Mouse (Mus musculus): Measurements from ENCODE around the gene Ndufa1. TPM values are rescaled to one million over a fixed set of nuclear protein-coding genes. Genes with fewer than 3 reads are reported as not detected.
"Not testable (repeated sequence)": the region's sequence is repeated elsewhere in the genome, so short reads cannot be mapped to it uniquely, and the experiment has no call there.

Ndufa1 gene
- polyA plus RNA-seq, 1 experiment from 2014 or later = 235 TPM

DNA sequence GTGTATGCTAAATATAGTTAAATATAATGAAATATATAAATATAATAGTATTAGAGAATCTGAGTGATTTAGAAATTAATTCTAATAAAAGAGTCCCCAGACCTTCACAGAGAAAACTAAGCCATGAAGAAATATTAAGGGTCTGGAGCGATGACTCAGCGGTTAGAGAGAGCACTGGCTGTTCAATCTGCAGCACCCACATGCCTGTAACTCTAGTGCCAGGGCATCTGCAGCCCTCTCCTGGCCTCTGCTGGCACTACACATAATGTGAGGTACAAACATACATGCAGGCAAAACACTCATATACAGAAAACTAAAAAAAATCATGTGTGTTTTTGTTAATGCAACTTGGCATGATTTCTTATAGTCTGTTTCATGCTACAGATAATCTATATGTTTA, 46.0 kb downstream of the Ndufa1 start:
- H3K4me2 ChIP-seq = no peak overlapping the region
- 93% methylated on average over 2 of the region's 2 CpGs for WGBS (ENCODE audit: insufficient replicate concordance)
- no peaks in the 10 kb centered on the region for H3K27me3 ChIP-seq (replicated peaks)
- H3K9me3 ChIP-seq (replicated peaks) = no peaks in the 10 kb centered on the region
- no peaks in the 10 kb centered on the region for H3K4me1 ChIP-seq
- H3K9ac ChIP-seq = no peak overlapping the region
- H3K36me3 ChIP-seq = peaks cover 44% of the 10 kb centered on the region
- no peak overlapping the region for H3K4me3 ChIP-seq
- ATAC-seq = no peak
- H3K27ac ChIP-seq = no peak overlapping the region

DNA sequence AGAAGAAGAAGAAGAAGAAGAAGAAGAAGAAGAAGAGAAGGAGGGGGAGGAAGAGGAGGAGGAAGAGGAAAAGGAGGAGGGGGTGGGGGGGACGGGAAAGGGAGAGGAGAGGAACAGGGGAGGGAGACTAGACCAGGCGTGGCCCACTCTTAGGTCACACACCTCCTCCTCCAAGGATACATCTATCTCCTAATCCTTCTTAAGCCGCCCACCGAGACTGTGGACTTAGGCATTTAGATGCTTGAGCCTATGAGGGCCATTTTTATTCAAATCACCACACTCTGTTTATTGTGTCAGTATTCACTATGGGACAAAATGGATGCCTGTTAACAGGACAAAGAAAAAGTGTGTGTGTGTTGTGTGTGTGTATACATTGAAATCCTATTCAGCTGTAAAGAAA, 46.5 kb downstream of the Ndufa1 start:
- H3K9me3 ChIP-seq (replicated peaks); H3K27ac ChIP-seq; H3K27me3 ChIP-seq (replicated peaks); H3K4me3 ChIP-seq; H3K4me2 ChIP-seq; H3K4me1 ChIP-seq; H3K9ac ChIP-seq; ATAC-seq: not testable (repeated sequence)
- WGBS (ENCODE audit: insufficient replicate concordance) = 50% methylated on average over 2 of the region's 4 CpGs
- peaks cover 44% of the 10 kb centered on the region for H3K36me3 ChIP-seq

DNA sequence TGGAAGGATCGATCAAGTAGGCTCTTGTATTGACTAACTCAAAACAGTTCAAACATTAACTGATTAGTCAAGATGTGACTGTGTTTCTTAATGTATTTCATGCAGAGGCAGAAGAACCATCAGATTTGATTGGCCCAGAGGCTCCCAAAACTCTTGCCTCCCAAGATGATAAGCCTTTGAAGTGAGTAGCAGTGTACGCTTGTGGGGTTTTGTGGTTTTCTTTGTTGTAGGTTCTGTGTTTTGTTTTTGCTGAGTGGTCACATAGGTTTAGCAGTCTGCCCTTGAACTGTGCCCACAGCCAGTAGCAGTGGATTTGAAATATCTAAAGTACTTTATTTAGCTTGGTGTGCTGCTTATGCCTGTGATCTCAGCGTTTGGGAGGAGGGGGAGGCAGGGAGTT, 49.2 kb downstream of the Ndufa1 start:
- peaks cover 53% of the 10 kb centered on the region for H3K36me3 ChIP-seq
- WGBS (ENCODE audit: insufficient replicate concordance) = 76% methylated on average over 3 of the region's 3 CpGs
- no peak overlapping the region for H3K27ac ChIP-seq
- no peak for ATAC-seq
- H3K4me1 ChIP-seq = no peaks in the 10 kb centered on the region
- no peaks in the 10 kb centered on the region for H3K27me3 ChIP-seq (replicated peaks)
- H3K9ac ChIP-seq = no peak overlapping the region
- H3K4me3 ChIP-seq = no peak overlapping the region
- no peak overlapping the region for H3K4me2 ChIP-seq
- no peaks in the 10 kb centered on the region for H3K9me3 ChIP-seq (replicated peaks)

Other genes with a start within 250 kb of the Ndufa1 start
- gene Sept6, start 199.4 kb downstream of the Ndufa1 start, polyA plus RNA-seq (2016; fragmentation: Nextera tagmentation; extraction: Ambion mirVana) = 6.1 and 6.2 TPM in 2 replicates
- gene Sowahd, start 142.3 kb downstream of the Ndufa1 start, polyA plus RNA-seq (2016; fragmentation: Nextera tagmentation; extraction: Ambion mirVana) = 0.11 and 0.25 TPM in 2 replicates
- 526 and 538 TPM in 2 replicates for gene Rpl39, start 105.8 kb downstream of the Ndufa1 start, polyA plus RNA-seq (2016; fragmentation: Nextera tagmentation; extraction: Ambion mirVana)
- gene Upf3b, start 80.8 kb downstream of the Ndufa1 start, polyA plus RNA-seq (2016; fragmentation: Nextera tagmentation; extraction: Ambion mirVana) = 14.2 and 15.6 TPM in 2 replicates
- gene Nkap, start 64.4 kb downstream of the Ndufa1 start, polyA plus RNA-seq (2016; fragmentation: Nextera tagmentation; extraction: Ambion mirVana) = 10.6 and 11.5 TPM in 2 replicates
- 0.11 TPM in 1 of 2 replicates, not detected in the other for gene Akap14, start 22.3 kb downstream of the Ndufa1 start, polyA plus RNA-seq (2016; fragmentation: Nextera tagmentation; extraction: Ambion mirVana)
- 4.3 and 4.4 TPM in 2 replicates for gene Rnf113a1, start 82 bp upstream of the Ndufa1 start, polyA plus RNA-seq (2016; fragmentation: Nextera tagmentation; extraction: Ambion mirVana)
- gene Gm9, start 19.9 kb upstream of the Ndufa1 start, polyA plus RNA-seq (2016; fragmentation: Nextera tagmentation; extraction: Ambion mirVana) = not detected in 2 replicates
- gene Rhox1, start 31.1 kb upstream of the Ndufa1 start, polyA plus RNA-seq (2016; fragmentation: Nextera tagmentation; extraction: Ambion mirVana) = not detected in 2 replicates
- not detected in 2 replicates for gene Rhox2a, start 53.8 kb upstream of the Ndufa1 start, polyA plus RNA-seq (2016; fragmentation: Nextera tagmentation; extraction: Ambion mirVana)
- gene Rhox3a, start 58.8 kb upstream of the Ndufa1 start, polyA plus RNA-seq (2016; fragmentation: Nextera tagmentation; extraction: Ambion mirVana) = not detected in 2 replicates
- gene Rhox4a, start 74.2 kb upstream of the Ndufa1 start, polyA plus RNA-seq (2016; fragmentation: Nextera tagmentation; extraction: Ambion mirVana) = not detected in 2 replicates
- gene Rhox3a2, start 188.9 kb upstream of the Ndufa1 start, polyA plus RNA-seq (2016; fragmentation: Nextera tagmentation; extraction: Ambion mirVana) = not detected in 2 replicates
- gene Rhox4a2, start 199.7 kb upstream of the Ndufa1 start, polyA plus RNA-seq (2016; fragmentation: Nextera tagmentation; extraction: Ambion mirVana) = not detected in 2 replicates
- gene Rhox2b, start 220.9 kb upstream of the Ndufa1 start, polyA plus RNA-seq (2016; fragmentation: Nextera tagmentation; extraction: Ambion mirVana) = not detected in 2 replicates
- gene Rhox4b, start 241.3 kb upstream of the Ndufa1 start, polyA plus RNA-seq (2016; fragmentation: Nextera tagmentation; extraction: Ambion mirVana) = not detected in 2 replicates

All from liver, embryonic 12.5 days (tissue).